Mouse (Mus musculus) MEL (cell line): ENCODE measurements around the gene Klhl31.

Source experiments
- CHD1 ChIP-seq: IDR thresholded peaks from 2 replicates; pipeline ENCODE4 v1.6.1; 2012; ENCODE audit warnings: low read depth, mild to moderate bottlenecking, inconsistent platforms, low read length, improper control_type of control experiment
- CTCF ChIP-seq, 3 experiments: IDR thresholded peaks in 2 of 3; conservative IDR thresholded peaks in 1 of 3; 2 replicates each; pipeline ENCODE4 v1.5.1; 2011 to 2012; ENCODE audit warnings: low read length in 3 of 3, low read depth in 2 of 3, mild to moderate bottlenecking in 2 of 3, improper control_type of control experiment in 1 of 3, inconsistent platforms in 1 of 3, mixed read lengths in 1 of 3, moderate library complexity in 1 of 3; ENCODE audit not compliant: control insufficient read depth in 1 of 3, insufficient read depth in 1 of 3, poor library complexity in 1 of 3, severe bottlenecking in 1 of 3
- EP300 ChIP-seq, 2 experiments: IDR thresholded peaks; 2 replicates each; pipeline ENCODE4 v1.6.1; 2011; ENCODE audit warnings: improper control_type of control experiment in 2 of 2, low read length in 2 of 2, low read depth in 1 of 2, mild to moderate bottlenecking in 1 of 2
- ETS1 ChIP-seq: IDR thresholded peaks from 2 replicates; pipeline ENCODE4 v1.6.1; 2012; ENCODE audit warnings: low read depth, mild to moderate bottlenecking, inconsistent platforms, low read length, improper control_type of control experiment, moderate library complexity
- KAT2A ChIP-seq: conservative IDR thresholded peaks from 2 replicates; pipeline ENCODE4 v1.6.1; 2012; ENCODE audit warnings: low read depth, low read length, improper control_type of control experiment, inconsistent platforms
- MEF2A ChIP-seq: IDR thresholded peaks from 2 replicates; pipeline ENCODE4 v1.6.1; 2014; ENCODE audit warnings: low read depth, mild to moderate bottlenecking, inconsistent platforms, low read length, improper control_type of control experiment; ENCODE audit not compliant: poor library complexity, insufficient replicate concordance, severe bottlenecking; ENCODE audit errors: extremely low read depth
- MYB ChIP-seq: IDR thresholded peaks from 2 replicates; pipeline ENCODE4 v1.6.1; 2011; ENCODE audit warnings: mild to moderate bottlenecking, low read depth, low read length, improper control_type of control experiment
- POLR2A ChIP-seq, 2 experiments: IDR thresholded peaks; 2 replicates each; pipeline ENCODE4 v1.6.1; 2011 to 2012; ENCODE audit warnings: low read length in 2 of 2, mild to moderate bottlenecking in 2 of 2, control low read depth in 1 of 2, improper control_type of control experiment in 1 of 2, low read depth in 1 of 2, moderate library complexity in 1 of 2; ENCODE audit not compliant: control insufficient read depth in 1 of 2, insufficient read depth in 1 of 2, poor library complexity in 1 of 2
- RCOR1 ChIP-seq: IDR thresholded peaks from 2 replicates; pipeline ENCODE4 v1.6.1; 2012; ENCODE audit warnings: low read depth, mild to moderate bottlenecking, inconsistent platforms, low read length, improper control_type of control experiment
- SIN3A ChIP-seq: IDR thresholded peaks from 2 replicates; pipeline ENCODE4 v1.6.1; 2012; ENCODE audit warnings: low read length, improper control_type of control experiment, inconsistent platforms
- TAL1 ChIP-seq: IDR thresholded peaks from 2 replicates; pipeline ENCODE4 v1.6.1; 2012; ENCODE audit warnings: mild to moderate bottlenecking, inconsistent platforms, low read length, moderate library complexity, mixed read lengths
- ZC3H11A ChIP-seq: IDR thresholded peaks from 2 replicates; pipeline ENCODE4 v1.6.1; 2012; ENCODE audit warnings: low read depth, mild to moderate bottlenecking, inconsistent platforms, low read length, improper control_type of control experiment

DNA sequence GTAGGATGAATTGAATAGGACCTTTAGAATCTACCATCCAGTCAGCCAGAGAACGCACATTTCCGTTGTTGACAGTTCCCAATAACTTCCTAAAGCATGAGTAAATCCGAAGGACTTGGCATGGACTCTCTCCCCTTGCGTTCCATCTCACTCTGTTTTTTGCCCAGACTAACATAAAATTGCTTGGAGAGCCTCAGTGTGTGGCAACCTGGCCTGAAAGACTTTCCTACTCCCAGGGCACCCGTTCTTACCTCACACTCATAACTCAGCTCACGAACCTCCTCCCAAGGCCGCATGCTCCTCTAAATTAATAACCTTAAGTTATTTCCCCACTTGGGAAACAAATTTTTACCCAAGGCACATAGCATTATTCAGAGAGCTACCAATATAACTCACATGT lies 48.7 kb upstream of the Klhl31 start:
- no peak for TF ChIP-seq ETS1
- TF ChIP-seq POLR2A (IDR thresholded peaks at IDR 0.05; ENCODE audit: control insufficient read depth in 1 of 2, insufficient read depth in 1 of 2, low read depth in 1 of 2, low read length in 2 of 2, poor library complexity in 1 of 2): no peak
- no peak for TF ChIP-seq MYB
- no peak for TF ChIP-seq KAT2A
- TF ChIP-seq CTCF (IDR thresholded peaks at IDR 0.05 in 2 of 3, conservative IDR thresholded peaks at IDR 0.05 in 1 of 3; ENCODE audit: control insufficient read depth in 1 of 3, insufficient read depth in 1 of 3, low read depth in 2 of 3, low read length in 3 of 3, poor library complexity in 1 of 3, severe bottlenecking in 1 of 3): no peak
- no peak for TF ChIP-seq CHD1
- no peak for TF ChIP-seq EP300 (IDR thresholded peaks at IDR 0.05; ENCODE audit: low read depth in 1 of 2, low read length in 2 of 2)
- no peak for TF ChIP-seq ZC3H11A
- no peak for TF ChIP-seq RCOR1
- no peak for TF ChIP-seq TAL1
- no peak for TF ChIP-seq MEF2A
- TF ChIP-seq SIN3A: no peak
